Mouse (Mus musculus) heart, postnatal 0 days (tissue): ENCODE results near the gene Dennd1a. TPM values are rescaled to one million over a fixed set of nuclear protein-coding genes. Genes with fewer than 3 reads are reported as not detected.

ENCODE experiments used
- ATAC-seq: fragments of 200-750 bp; cut with Nextera tagmentation; 2 replicates; pipeline ENCODE4 v1.8.0; 2017; ENCODE audit warnings: low read depth, moderate number of reproducible peaks, moderate library complexity; ENCODE audit not compliant: insufficient read depth
- DNase-seq: peaks from one replicate; pipeline ENCODE4 v3.0.0-alpha.2; 2016; ENCODE audit warnings: low spot score
- H3K27ac ChIP-seq: fragments of 300-500 bp; sonication (generic); 2 replicates; pipeline ENCODE4 v1.5.1; 2014; ENCODE audit warnings: low read depth, mild to moderate bottlenecking
- H3K27me3 ChIP-seq: fragments of 300-500 bp; sonication (generic); 2 replicates; pipeline ENCODE4 v1.6.1; 2014; ENCODE audit warnings: low read length, mixed read lengths; ENCODE audit not compliant: control insufficient read depth, insufficient read depth
- H3K36me3 ChIP-seq: fragments of 300-500 bp; sonication (generic); replicated peaks from 2 replicates; pipeline ENCODE4 v1.6.1; 2014; ENCODE audit warnings: low read length, mixed read lengths; ENCODE audit not compliant: control insufficient read depth, insufficient read depth
- H3K4me1 ChIP-seq: fragments of 300-500 bp; sonication (generic); 2 replicates; pipeline ENCODE4 v1.6.1; 2014; ENCODE audit warnings: antibody characterized with exemption; ENCODE audit not compliant: control insufficient read depth, insufficient read depth
- H3K4me2 ChIP-seq: fragments of 300-500 bp; sonication (generic); 2 replicates; pipeline ENCODE4 v1.6.1; 2014; ENCODE audit warnings: low read depth, mild to moderate bottlenecking, low read length, moderate library complexity
- H3K4me3 ChIP-seq: fragments of 300-500 bp; sonication (generic); 2 replicates; pipeline ENCODE4 v1.5.1; 2014; ENCODE audit warnings: low read depth, low read length
- H3K9ac ChIP-seq: fragments of 300-500 bp; sonication (generic); replicated peaks from 2 replicates; pipeline ENCODE4 v1.6.1; 2014; ENCODE audit warnings: low read depth, low read length, mixed read lengths
- H3K9me3 ChIP-seq: fragments of 300-500 bp; sonication (generic); replicated peaks from 2 replicates; pipeline ENCODE4 v1.6.1; 2016; ENCODE audit warnings: low read length; ENCODE audit not compliant: control insufficient read depth
- CTCF ChIP-seq: IDR thresholded peaks from 2 replicates; pipeline ENCODE4 v1.5.1; 2016; ENCODE audit warnings: antibody characterized with exemption, control low read depth, low read depth
- EP300 ChIP-seq: IDR thresholded peaks from 2 replicates; pipeline ENCODE4 v1.6.1; 2016; ENCODE audit warnings: antibody characterized with exemption, low read depth
- WGBS: fragments of 180-500 bp; shearing (Covaris S2); extraction: QIAGEN DNeasy Blood & Tissue Kit; methylation state at CpG from one replicate; pipeline ENCODE4 v1.1.7; 2014; 5-methylcytosine and 5-hydroxymethylcytosine counted together
- polyA plus RNA-seq: library from polyadenylated mRNA; unstranded; fragments of >200 nt; fragmentation: Nextera tagmentation; extraction: Ambion mirVana; gene quantifications from 2 replicates; pipeline ENCODE4 v1.2.1, GENCODE M21; 2015
- total RNA-seq: library from RNA; depleted of rRNA; stranded (reverse); fragments of >200 nt; gene quantifications from 2 replicates; pipeline ENCODE4 v1.2.3, GENCODE M21; 2014; ENCODE audit warnings: low replicate concordance

Dennd1a gene
- total and polyA plus RNA-seq, 2 experiments from 2014 or later = 5.7 to 15.8 TPM

DNA sequence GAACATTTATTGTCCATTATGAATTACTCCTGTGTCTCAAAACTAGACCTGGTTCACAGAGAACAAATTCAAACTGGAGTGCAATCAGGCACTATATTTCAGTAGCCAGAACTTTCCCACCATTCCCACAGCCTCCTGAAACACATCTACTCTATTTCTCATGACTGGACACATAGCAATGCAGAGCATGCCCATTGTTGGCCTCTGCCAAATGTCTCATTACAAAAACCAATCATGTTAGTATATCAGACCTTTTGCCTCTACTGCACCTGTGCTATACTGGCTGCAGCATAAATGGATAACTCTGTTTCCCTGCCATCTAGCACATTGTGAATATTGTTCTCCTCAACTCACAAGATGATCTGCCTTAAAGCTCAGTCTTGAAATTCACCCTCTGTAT, 238.2 kb downstream of the Dennd1a start:
- Histone ChIP-seq H3K27me3 (no peaks in the 10 kb centered on the region), H3K27ac (no peak overlapping the region), H3K4me3 (no peak overlapping the region), H3K9me3 (no peaks in the 10 kb centered on the region), H3K4me1 (peaks cover 6% of the 10 kb centered on the region; the same call in 1 of the 2 replicates), H3K4me2 (no peak overlapping the region), H3K9ac (no peak overlapping the region), H3K36me3 (no peaks in the 10 kb centered on the region)
- DNase-seq (no peak), ATAC-seq (no peak)
- TF ChIP-seq EP300 (no peak), CTCF (no peak)

GRCm38 (mm10) chr2:38045286-38045685, 241.9 kb downstream of the Dennd1a start:
- 92% methylated on average over 4 of the region's 4 CpGs for WGBS
- Histone ChIP-seq H3K36me3 (no peaks in the 10 kb centered on the region), H3K4me1 (no peaks in the 10 kb centered on the region), H3K27ac (no peak overlapping the region), H3K9ac (no peak overlapping the region), H3K4me3 (no peak overlapping the region), H3K27me3 (no peaks in the 10 kb centered on the region), H3K4me2 (no peak overlapping the region), H3K9me3 (no peaks in the 10 kb centered on the region)
- DNase-seq (no peak), ATAC-seq (no peak)
- TF ChIP-seq CTCF (no peak), EP300 (no peak)

- ATAC-seq (no peak), DNase-seq (no peak)
- 70% methylated on average over 3 of the region's 3 CpGs for WGBS
- Histone ChIP-seq H3K27ac (no peak overlapping the region), H3K9ac (no peak overlapping the region), H3K27me3 (no peaks in the 10 kb centered on the region), H3K4me2 (no peak overlapping the region), H3K4me3 (no peak overlapping the region), H3K36me3 (no peaks in the 10 kb centered on the region), H3K9me3 (no peaks in the 10 kb centered on the region), H3K4me1 (no peaks in the 10 kb centered on the region)
- TF ChIP-seq EP300 (no peak), CTCF (no peak)
Observed at GRCm38 (mm10) chr2:38040845-38041244, 246.3 kb downstream of the Dennd1a start.

- TF ChIP-seq EP300 (no peak), CTCF (no peak)
- WGBS = 95% methylated on average over 1 of the region's 1 CpGs
- Histone ChIP-seq H3K36me3 (no peaks in the 10 kb centered on the region), H3K27me3 (no peaks in the 10 kb centered on the region), H3K9me3 (no peaks in the 10 kb centered on the region), H3K4me2 (no peak overlapping the region), H3K4me1 (no peaks in the 10 kb centered on the region), H3K4me3 (no peak overlapping the region), H3K27ac (no peak overlapping the region), H3K9ac (no peak overlapping the region)
- no peak for ATAC-seq
- DNase-seq = no peak
Observed at GRCm38 (mm10) chr2:38039621-38040020, 247.6 kb downstream of the Dennd1a start.

- TF ChIP-seq CTCF (no peak), EP300 (no peak)
- no peaks in the 10 kb centered on the region for H3K27me3 ChIP-seq
- DNase-seq = no peak
- H3K9me3 ChIP-seq = no peaks in the 10 kb centered on the region
- ATAC-seq = no peak
- 90% methylated on average over 3 of the region's 3 CpGs for WGBS
- H3K27ac ChIP-seq = no peak overlapping the region
- H3K4me2 ChIP-seq = no peak overlapping the region
- H3K4me3 ChIP-seq = no peak overlapping the region
- H3K4me1 ChIP-seq = no peaks in the 10 kb centered on the region
- no peak overlapping the region for H3K9ac ChIP-seq
- H3K36me3 ChIP-seq = no peaks in the 10 kb centered on the region
Observed at GRCm38 (mm10) chr2:38028317-38028716, 258.9 kb downstream of the Dennd1a start.

DNA sequence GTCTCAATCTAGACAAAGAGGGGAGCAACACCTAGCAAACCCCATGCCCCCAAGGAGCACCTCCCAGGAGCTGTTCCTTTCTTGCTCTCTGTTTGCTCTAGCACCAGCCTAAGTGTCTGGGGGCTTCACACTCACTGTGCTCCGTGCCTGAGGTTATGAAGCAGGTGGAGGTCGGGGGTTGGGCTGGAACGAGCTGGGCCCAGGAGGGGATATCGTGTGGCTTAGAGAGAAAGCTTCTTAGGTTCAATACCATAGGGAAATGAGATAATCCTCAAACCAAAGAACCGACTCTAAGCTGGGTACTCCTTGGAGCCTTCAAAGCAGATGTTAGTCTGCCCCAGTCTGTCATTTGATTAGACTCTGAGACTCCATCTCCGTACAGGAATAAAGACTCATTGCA, 261.6 kb downstream of the Dennd1a start:
- Histone ChIP-seq H3K27ac (no peak overlapping the region), H3K4me2 (no peak overlapping the region), H3K9ac (no peak overlapping the region), H3K36me3 (no peaks in the 10 kb centered on the region), H3K4me1 (no peaks in the 10 kb centered on the region), H3K27me3 (no peaks in the 10 kb centered on the region), H3K4me3 (no peak overlapping the region), H3K9me3 (no peaks in the 10 kb centered on the region)
- WGBS = 67% methylated on average over 6 of the region's 6 CpGs
- TF ChIP-seq CTCF = no peak
- no peak for TF ChIP-seq EP300
- DNase-seq (no peak), ATAC-seq (no peak)
